Mouse (Mus musculus) macrophage (primary cell): ENCODE results near the gene Mtcl1. TPM values are rescaled to one million over a fixed set of nuclear protein-coding genes. Genes with fewer than 3 reads are reported as not detected.
"Not testable (repeated sequence)": the region's sequence is repeated elsewhere in the genome, so short reads cannot be mapped to it uniquely, and the experiment has no call there.

Source experiments
- H3K27ac ChIP-seq: fragments of 350-480 bp; formaldehyde crosslinking; 2 replicates; pipeline ENCODE4 v1.9.0; 2021
- H3K36me3 ChIP-seq: fragments of 350-480 bp; formaldehyde crosslinking; 2 replicates; pipeline ENCODE4 v1.9.0; 2021; ENCODE audit errors: inconsistent target
- H3K4me3 ChIP-seq: fragments of 350-480 bp; formaldehyde crosslinking; 2 replicates; pipeline ENCODE4 v1.9.0; 2021; ENCODE audit errors: inconsistent target
- H3K79me2 ChIP-seq: fragments of 350-480 bp; formaldehyde crosslinking; 2 replicates; pipeline ENCODE4 v1.9.0; 2021; ENCODE audit errors: inconsistent target
- WGBS: methylation state at CpG from one replicate; pipeline ENCODE4 v1.1.7; 2026; ENCODE audit warnings: inconsistent platforms; ENCODE audit not compliant: missing documents; 5-methylcytosine and 5-hydroxymethylcytosine counted together
- polyA plus RNA-seq: library from polyadenylated mRNA; stranded (reverse); fragments of 250-400 nt; gene quantifications from 3 replicates; pipeline ENCODE4 v1.2.4, GENCODE M21; 2018; ENCODE audit warnings: inconsistent platforms

Mtcl1 gene
- polyA plus RNA-seq, 1 experiment from 2014 or later = not detected

DNA sequence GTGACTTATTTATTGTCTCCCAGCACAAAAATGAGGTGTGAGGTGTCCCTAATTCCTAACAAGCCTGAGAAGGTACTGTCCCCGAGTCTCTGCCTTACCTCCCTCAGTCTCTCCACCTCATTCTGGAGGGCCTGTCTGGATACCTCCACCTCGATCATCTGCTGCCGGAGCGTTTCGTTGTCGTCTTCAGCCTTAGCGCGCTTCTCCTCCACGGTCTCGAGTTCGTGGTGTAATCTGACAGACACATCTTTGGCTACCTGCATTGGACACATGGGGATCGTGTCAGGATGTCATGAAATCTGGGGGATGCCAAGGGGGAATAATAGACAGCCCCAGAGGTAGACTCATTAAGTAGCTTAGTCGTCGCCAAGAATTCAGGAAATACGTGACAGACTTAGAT, 13.6 kb downstream of the Mtcl1 start:
- WGBS = 94% methylated on average over 15 of the region's 15 CpGs
- no peak overlapping the region for H3K4me3 ChIP-seq
- H3K27ac ChIP-seq = no peak overlapping the region
- H3K79me2 ChIP-seq = no peaks in the 10 kb centered on the region
- H3K36me3 ChIP-seq = no peaks in the 10 kb centered on the region

DNA sequence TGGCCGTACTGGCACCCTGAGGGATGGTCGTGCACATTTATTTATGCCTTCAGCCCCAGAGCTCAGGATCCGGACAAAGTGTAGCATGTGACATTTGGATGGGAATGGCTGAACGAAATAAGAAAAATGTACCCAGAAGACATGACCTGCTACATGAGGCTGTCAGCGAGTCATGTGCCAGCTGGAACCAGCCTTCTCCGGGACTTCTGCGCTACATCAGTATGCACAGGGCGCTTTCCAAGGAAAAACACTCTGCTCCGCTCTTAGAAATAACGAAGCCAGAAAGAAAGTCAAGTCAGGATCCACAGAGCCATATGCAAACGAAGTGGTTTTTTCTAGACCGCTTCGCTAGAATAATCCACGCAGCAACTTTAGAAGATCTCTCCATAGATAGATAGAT, 14.5 kb downstream of the Mtcl1 start:
- H3K4me3 ChIP-seq = no peak overlapping the region
- H3K27ac ChIP-seq = no peak overlapping the region
- 92% methylated on average over 14 of the region's 14 CpGs for WGBS
- no peaks in the 10 kb centered on the region for H3K36me3 ChIP-seq
- H3K79me2 ChIP-seq = no peaks in the 10 kb centered on the region

DNA sequence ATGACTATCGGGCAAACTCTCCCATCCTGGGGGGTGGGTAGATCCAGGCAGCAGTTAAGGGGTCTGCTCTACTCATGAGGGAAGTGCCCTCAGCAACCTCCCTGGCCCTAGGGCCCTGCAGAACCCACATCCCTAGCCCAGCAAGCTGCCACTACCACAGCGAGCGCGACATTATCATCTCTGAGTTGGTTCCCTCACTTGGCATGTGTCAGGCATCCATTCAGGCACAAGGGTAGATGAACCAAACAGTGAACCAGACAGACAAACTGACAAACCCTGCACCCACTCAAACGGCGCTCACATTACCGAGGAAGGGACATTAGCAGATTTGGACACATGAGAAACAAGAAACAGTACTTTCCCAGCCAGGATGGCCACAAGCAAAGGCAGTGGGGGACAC, 15.0 kb downstream of the Mtcl1 start:
- H3K4me3 ChIP-seq = no peak overlapping the region
- H3K27ac ChIP-seq = no peak overlapping the region
- WGBS = 89% methylated on average over 7 of the region's 7 CpGs
- no peaks in the 10 kb centered on the region for H3K79me2 ChIP-seq
- H3K36me3 ChIP-seq = no peaks in the 10 kb centered on the region

DNA sequence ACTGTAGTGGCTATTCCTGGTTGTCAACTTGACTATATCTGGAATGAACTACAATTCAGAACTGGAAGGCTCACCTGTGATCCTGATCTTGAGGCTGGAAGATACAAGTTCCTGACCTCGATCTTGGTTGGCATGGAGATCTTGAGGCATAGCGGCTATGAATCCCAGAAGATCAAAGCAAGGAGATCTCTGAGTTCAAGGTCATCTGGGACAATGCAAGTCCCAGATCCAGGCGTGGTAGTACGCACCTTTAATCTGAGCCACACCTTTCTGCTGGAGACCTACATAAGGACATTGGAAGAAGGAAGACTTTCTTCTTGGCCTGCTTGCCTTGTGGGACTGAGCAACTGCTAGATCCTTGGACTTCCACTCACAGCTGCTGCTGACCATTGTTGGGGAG, 24.9 kb downstream of the Mtcl1 start:
- not testable (repeated sequence) for H3K4me3 ChIP-seq, H3K79me2 ChIP-seq, H3K36me3 ChIP-seq, H3K27ac ChIP-seq
- 98% methylated on average over 4 of the region's 4 CpGs for whole genome bisulfite sequencing

DNA sequence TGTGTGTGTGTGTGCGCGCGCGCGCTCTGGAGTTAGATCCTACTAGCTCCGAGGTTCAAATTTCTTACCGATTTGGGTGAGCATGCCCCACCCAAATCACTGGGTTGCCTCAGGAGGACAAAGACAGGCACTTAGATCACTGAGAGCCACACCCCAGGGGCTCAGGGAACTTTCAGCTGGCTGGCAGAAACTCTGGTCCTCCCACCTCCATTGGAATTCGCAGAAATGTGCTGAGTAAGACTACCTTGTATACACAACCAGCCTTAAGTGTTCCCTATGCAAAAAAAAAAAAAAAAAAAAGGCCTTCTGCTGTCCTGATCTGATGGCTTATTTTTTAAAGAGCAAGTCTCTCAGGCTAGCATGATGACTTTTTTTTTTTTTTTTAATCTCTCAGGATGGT, 30.1 kb downstream of the Mtcl1 start:
- H3K27ac ChIP-seq = no peak overlapping the region
- no peak overlapping the region for H3K4me3 ChIP-seq
- no peaks in the 10 kb centered on the region for H3K79me2 ChIP-seq
- WGBS = 86% methylated on average over 5 of the region's 8 CpGs
- no peaks in the 10 kb centered on the region for H3K36me3 ChIP-seq

DNA sequence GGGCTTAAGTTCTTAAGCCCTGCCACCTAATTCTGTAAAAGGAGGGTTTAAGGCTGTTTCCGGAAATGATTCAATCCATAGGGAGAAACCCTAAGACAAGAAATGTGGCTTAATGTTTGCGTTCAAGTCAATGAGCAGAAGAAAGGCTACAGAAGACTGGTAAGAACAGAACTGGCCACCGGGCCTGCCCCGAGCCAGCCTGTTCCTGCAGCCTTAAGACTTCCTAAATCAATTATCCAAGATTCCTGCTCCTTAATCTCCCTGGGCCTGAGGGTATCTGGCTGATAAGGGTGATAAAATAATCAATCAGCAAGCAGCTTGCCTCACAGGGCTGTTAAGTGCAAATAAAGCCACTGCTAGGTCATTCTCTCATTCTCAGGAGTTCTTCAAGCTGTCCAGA, 31.8 kb downstream of the Mtcl1 start:
- H3K27ac ChIP-seq = no peak overlapping the region
- H3K4me3 ChIP-seq = no peak overlapping the region
- no peaks in the 10 kb centered on the region for H3K79me2 ChIP-seq
- WGBS = 90% methylated on average over 4 of the region's 4 CpGs
- H3K36me3 ChIP-seq = no peaks in the 10 kb centered on the region

DNA sequence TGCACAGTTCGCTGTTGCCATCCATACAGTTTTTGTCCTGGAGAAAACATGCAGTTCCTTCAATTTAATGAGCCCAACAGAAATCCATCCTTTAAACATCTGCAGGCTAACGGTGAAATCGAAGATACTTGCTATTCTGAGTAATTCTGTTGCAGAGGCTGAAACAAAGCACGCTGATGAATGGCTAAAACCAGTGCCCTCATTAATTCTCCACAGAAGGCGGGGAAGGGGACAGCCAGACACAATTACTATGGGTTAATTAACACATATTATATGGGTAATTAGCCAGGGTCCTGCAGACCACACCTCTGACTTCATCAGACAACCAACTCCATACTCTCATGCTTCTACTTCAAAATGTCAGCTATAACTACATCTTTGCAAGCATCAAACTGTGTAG, 32.2 kb downstream of the Mtcl1 start:
- H3K36me3 ChIP-seq = no peaks in the 10 kb centered on the region
- H3K27ac ChIP-seq = no peak overlapping the region
- 45% methylated on average over 5 of the region's 5 CpGs for WGBS
- no peak overlapping the region for H3K4me3 ChIP-seq
- H3K79me2 ChIP-seq = no peaks in the 10 kb centered on the region

DNA sequence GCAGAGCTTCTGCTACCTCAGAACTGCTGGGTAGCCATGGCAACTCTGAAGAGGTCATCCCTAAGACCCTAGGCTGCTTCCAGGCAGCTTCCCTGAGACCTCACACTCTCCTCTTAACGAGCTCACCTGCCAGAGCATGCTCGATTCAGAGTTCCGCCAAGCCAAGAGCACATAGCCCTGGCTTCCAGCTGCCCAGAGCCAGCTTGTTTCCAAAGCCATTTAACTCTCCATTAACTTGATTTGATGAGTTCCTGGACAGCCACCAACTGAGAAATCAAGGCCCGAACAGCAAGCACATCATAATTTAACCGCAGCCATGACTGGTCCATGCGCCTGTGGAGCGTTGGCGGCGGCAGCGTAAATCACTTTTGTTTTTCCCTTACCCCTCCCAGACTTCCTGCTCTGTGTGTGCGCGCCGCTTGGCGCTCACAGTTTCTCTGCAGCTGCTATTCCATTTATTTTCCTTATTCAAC, 32.7 kb downstream of the Mtcl1 start:
- Histone ChIP-seq H3K4me3 (no peak overlapping the region), H3K36me3 (no peaks in the 10 kb centered on the region), H3K79me2 (no peaks in the 10 kb centered on the region), H3K27ac (no peak overlapping the region)
- 6% methylated on average over 14 of the region's 14 CpGs for WGBS

DNA sequence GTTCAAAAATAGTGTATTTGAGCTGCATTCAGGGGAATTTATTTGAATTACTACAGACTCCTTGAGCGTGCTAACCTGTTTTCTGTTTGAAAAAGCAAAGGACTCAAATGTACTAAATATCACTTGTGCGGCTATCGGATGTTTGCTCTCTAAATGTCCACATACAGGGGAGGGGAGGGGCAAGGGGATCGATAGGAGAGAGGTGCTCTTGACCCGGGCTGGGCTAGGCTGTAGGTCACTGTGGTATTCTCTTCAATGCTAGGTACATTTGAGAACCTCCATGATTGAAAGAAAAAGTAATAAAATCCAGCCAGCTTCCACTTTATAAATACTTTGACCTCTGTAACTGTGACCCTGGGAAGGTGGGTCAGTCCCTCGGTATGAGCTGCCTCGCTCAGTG, 33.1 kb downstream of the Mtcl1 start:
- WGBS = 69% methylated on average over 7 of the region's 7 CpGs
- Histone ChIP-seq H3K79me2 (no peaks in the 10 kb centered on the region), H3K27ac (no peak overlapping the region), H3K36me3 (no peaks in the 10 kb centered on the region), H3K4me3 (no peak overlapping the region)

DNA sequence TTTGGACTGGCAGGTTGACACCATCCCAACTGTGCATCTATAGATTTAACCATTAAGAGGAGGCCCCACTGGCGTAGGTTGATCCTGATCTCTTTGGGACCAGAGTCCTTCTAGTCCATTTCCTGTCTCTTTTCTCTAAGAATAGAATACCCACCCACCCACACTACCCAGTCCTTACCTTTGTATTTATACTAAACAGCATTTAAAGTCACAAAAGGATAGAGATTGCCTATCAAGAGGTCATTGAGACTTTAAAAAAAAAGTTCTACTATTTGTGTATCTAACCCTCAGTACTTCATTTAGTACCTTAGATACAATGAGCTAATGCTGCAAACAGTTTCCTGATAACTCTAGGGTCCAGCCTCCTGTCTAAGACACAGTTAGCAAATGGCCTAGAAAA, 35.2 kb downstream of the Mtcl1 start:
- Histone ChIP-seq H3K79me2 (no peaks in the 10 kb centered on the region), H3K27ac (no peak overlapping the region), H3K4me3 (no peak overlapping the region), H3K36me3 (no peaks in the 10 kb centered on the region)
- WGBS = 78% methylated on average over 1 of the region's 1 CpGs

DNA sequence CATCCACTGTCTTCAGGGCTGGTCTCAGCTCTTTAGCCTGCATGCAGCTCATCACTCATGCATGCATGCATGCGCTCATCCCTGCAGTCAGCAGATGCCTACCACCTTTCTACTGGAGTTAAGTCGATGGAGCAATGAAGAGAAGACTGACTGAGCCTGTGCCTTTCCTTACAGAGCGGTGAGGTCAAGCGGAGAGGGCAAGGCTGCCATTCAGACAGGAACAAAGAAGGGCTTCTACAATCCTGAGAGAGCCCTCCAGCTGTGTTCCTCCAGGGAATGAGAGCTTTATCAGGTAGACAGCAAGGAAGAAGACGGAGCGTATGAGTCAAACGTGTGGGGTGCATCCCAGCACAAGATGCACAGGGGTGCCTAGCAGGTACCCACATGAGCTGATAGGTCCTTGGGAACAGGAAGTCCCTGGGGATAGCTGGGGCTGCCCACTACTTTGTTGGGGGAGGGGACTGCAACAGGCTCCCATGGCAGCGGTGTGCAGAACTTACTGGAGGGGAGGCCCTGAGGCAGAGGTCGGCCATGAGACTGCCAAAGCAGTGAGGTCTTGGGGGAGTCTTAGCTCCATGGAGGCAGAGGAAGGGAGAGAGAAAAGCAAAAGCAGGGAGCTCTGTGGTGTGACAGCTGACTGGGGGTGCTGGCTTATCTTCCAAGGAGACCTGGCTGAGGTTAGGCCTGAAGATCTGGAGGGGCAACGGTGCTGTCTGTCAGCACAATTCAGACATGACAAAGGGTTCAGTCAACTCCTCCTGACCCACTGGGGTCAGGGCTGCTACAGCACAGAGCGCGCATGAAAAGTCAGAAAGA, 37.2 kb downstream of the Mtcl1 start:
- Histone ChIP-seq H3K36me3 (no peaks in the 10 kb centered on the region), H3K79me2 (no peaks in the 10 kb centered on the region)
- 86% methylated on average over 12 of the region's 12 CpGs for WGBS

DNA sequence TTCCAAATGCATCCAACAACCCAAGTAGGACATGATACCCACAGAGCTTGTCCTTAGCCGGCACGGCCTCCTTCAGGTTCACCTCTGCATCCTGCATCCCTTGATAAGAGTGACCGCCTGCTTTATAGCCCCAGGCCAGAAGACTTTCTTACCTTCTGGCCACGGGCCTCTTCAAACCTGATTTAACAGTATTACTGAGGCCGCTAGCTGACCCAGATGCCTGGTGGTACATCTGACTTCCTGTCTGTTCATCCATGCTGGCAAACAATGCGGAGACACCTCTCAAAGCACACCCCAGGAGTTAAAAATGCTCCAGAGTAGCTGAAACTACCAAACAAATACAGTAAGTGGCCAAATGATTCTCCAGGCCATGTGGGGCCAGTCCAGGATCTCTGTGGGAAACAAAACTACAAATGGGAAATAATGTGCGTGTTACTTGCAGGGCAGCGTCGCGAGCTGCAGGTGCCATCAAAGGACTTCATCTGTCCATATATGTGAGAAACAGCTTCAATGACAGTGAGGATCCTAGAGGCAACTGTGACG, 38.6 kb downstream of the Mtcl1 start:
- 93% methylated on average over 11 of the region's 11 CpGs for WGBS
- H3K36me3 ChIP-seq = no peaks in the 10 kb centered on the region
- no peak overlapping the region for H3K27ac ChIP-seq
- H3K79me2 ChIP-seq = no peaks in the 10 kb centered on the region
- no peak overlapping the region for H3K4me3 ChIP-seq

More for the DNA sequence above, 37.2 kb downstream of the Mtcl1 start:
- no peak overlapping the region for H3K4me3 ChIP-seq
- no peak overlapping the region for H3K27ac ChIP-seq

DNA sequence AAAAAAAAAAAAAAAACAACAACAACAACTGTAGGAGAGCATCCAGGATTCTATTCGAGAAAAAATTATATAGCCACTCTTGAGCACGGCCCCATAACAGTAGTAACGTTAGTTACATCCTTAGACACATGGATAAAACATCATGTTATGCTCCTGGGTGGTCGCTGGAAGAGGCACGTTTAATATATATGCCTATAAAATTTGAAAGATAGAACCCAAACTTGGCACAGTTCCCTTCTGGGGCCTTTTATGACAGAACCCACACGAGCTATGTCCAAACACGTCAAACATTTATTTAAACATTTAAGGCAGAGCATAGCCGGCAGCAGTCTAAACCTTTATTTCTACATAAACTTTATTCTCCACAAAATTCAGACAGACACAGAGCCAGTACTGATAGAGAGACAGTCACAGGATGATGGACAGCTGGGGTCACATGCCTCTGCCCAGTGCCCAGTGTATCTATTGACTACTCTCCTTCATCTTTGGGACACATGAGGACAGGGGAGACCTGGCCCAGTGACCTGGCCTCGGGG, 40.4 kb downstream of the Mtcl1 start:
- H3K79me2 ChIP-seq = no peaks in the 10 kb centered on the region
- H3K4me3 ChIP-seq = no peak overlapping the region
- 81% methylated on average over 8 of the region's 9 CpGs for WGBS
- no peak overlapping the region for H3K27ac ChIP-seq
- H3K36me3 ChIP-seq = no peaks in the 10 kb centered on the region

DNA sequence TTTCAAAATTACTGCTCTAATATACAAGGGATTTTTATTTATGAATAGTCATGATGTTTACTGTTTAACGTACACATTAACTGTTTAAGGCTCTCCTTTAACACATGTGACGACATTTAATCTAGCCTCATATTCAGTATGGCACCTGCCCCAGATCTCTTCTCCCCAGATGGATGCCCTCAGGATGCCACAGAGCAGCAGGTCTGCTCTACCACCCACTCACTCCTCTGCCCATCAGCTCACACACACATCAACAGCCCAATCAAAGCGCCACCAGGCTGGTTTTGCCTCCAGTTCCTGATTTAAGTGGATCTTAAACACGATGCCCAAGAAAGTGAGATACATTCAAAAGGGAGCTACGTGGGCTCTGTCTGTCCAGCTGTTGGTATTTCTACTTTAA, 41.1 kb downstream of the Mtcl1 start:
- H3K4me3 ChIP-seq = no peak overlapping the region
- no peak overlapping the region for H3K27ac ChIP-seq
- WGBS = 94% methylated on average over 5 of the region's 5 CpGs
- H3K36me3 ChIP-seq = no peaks in the 10 kb centered on the region
- H3K79me2 ChIP-seq = no peaks in the 10 kb centered on the region

DNA sequence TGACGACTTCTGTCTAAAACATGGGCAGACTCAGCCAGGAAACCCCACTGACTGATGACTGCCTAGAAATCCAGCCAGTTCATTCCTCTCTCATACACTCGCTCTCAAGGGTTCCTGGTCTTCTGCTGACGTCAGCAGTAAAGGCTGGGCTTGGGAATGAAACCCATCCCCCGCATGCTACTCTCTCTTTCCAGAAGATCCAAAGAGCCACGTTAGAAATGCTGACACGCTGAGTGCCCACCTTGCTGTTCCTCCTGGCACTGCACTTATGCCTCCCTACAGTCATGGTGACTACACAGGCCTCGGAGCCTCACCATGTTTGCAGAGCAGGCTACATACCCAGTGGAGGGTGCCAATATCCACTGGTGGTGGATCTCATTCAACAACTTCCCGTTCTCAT, 41.7 kb downstream of the Mtcl1 start:
- WGBS = 76% methylated on average over 8 of the region's 8 CpGs
- Histone ChIP-seq H3K4me3 (no peak overlapping the region), H3K36me3 (no peaks in the 10 kb centered on the region), H3K27ac (no peak overlapping the region), H3K79me2 (no peaks in the 10 kb centered on the region)
